Comparison of ENCODE assay signal across 9 mouse cellular contexts in the genomic region with DNA sequence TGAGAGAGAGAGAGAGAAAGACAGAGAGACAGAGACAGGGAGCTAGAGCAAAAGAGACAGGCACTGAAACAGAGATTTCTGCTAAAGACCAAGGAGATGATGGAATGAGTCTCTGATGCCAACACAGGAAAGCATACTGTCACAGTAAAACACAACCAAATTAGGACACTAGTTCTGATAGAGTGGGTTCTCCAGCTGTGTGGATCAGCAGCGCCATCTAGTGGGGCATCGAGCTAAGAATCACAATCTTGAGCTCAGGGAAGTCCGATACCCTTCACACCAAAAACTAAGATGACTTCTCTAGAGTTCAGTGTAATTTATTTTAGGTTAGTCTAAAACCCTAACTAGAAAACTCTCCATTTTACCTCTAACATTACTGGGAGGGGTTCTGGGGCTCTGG. TPM values are rescaled to one million over a fixed set of nuclear protein-coding genes. Genes with fewer than 3 reads are reported as not detected.
DNase-seq lines count a peak whose midpoint lies in the region; ATAC-seq lines count a peak whose summit lies in the region.
"Had no signal": no experiment of that assay in that cellular context is flagged by ENCODE, and none has a peak within 500 bp of the region (broad histone marks: within the 10 kb centered on the region; RNA-seq: fewer than 3 reads in every experiment).

No protein-coding gene starts in this region.

- DNase-seq in liver: peak; percentile 57
- DNase-seq in c-Kit-positive CD71-negative TER-119-negative erythroid progenitor cells, embryonic 14.5 days (ENCODE audit: low read depth): peak; percentile 33
- peak; percentile 10 to 53 for DNase-seq in frontal cortex, postnatal 10 days (ENCODE audit: low spot score in 2 of 2)
- DNase-seq in kidney, adult 8-10 months: peak; percentile 8 to 55
- peak; percentile 67 for DNase-seq in left cerebral cortex, postnatal 4 days
- DNase-seq in neural tube, embryonic 11.5 days (ENCODE audit: low spot score): peak; percentile 81

- H3K27ac ChIP-seq in liver, embryonic 12.5 days: no peak overlapping the region
- H3K27ac ChIP-seq in neural tube, embryonic 11.5 days (ENCODE audit: low read depth, low read length): no peak overlapping the region

- no peak overlapping the region for H3K4me3 ChIP-seq in liver, embryonic 12.5 days
- no peak overlapping the region for H3K4me3 ChIP-seq in neural tube, embryonic 11.5 days (ENCODE audit: low read depth, low read length)

- no peaks in the 10 kb centered on the region for H3K36me3 ChIP-seq in liver, embryonic 12.5 days
- H3K36me3 ChIP-seq in neural tube, embryonic 11.5 days (ENCODE audit: control insufficient read depth, insufficient read depth, low read length): no peaks in the 10 kb centered on the region

- no peaks in the 10 kb centered on the region for H3K4me1 ChIP-seq in liver, embryonic 12.5 days
- no peaks in the 10 kb centered on the region for H3K4me1 ChIP-seq in neural tube, embryonic 11.5 days (ENCODE audit: control insufficient read depth, insufficient read depth, low read length)

- no peaks in the 10 kb centered on the region for H3K9me3 ChIP-seq in liver, embryonic 12.5 days (replicated peaks)
- no peaks in the 10 kb centered on the region for H3K9me3 ChIP-seq in neural tube, embryonic 11.5 days (ENCODE audit: control insufficient read depth, low read length)

- no peak for ATAC-seq in liver, embryonic 12.5 days
- no peak for ATAC-seq in neural tube, embryonic 11.5 days (ENCODE audit: insufficient read depth, low FRiP score, low TSS enrichment)
- ATAC-seq in activated CD4-positive, CD25-positive, alpha-beta regulatory T cell, adult 4 months: no peak

- WGBS in liver, embryonic 12.5 days (ENCODE audit: insufficient replicate concordance): 11% methylated on average over 3 of the region's 3 CpGs
- WGBS in neural tube, embryonic 11.5 days: 13% methylated on average over 3 of the region's 3 CpGs

- intact Hi-C loops in left cerebral cortex, postnatal 4 days (cut with DNase I): loop anchor here (10.0 kb wide), 1 partner anchor 1093 kb away; no protein-coding TSS in a partner anchor

- H3K4me2 ChIP-seq in liver, embryonic 12.5 days: no peak overlapping the region
- no peak overlapping the region for H3K4me2 ChIP-seq in neural tube, embryonic 11.5 days (ENCODE audit: low read depth)

- no peak overlapping the region for H3K9ac ChIP-seq in liver, embryonic 12.5 days
- H3K9ac ChIP-seq in neural tube, embryonic 11.5 days (ENCODE audit: low read length): no peak overlapping the region

- H3K27me3 ChIP-seq in liver, embryonic 12.5 days (replicated peaks): no peaks in the 10 kb centered on the region
- no peaks in the 10 kb centered on the region for H3K27me3 ChIP-seq in neural tube, embryonic 11.5 days (ENCODE audit: control insufficient read depth, insufficient read depth, low read length)

RNA-seq across cellular contexts. Expression of a gene that starts 29.1 kb away (rescaled TPM):
- 1.6 and 2.2 TPM in 2 replicates for polyA plus RNA-seq in liver, embryonic 12.5 days (2016; fragmentation: Nextera tagmentation; extraction: Ambion mirVana)
- 10 to 100 TPM; 10.3 to 10.5 TPM for total RNA-seq in left cerebral cortex, postnatal 4 days (2021)
- 24.4 and 24.6 TPM in 2 replicates for polyA plus RNA-seq in neural tube, embryonic 11.5 days (2014; fragmentation: Nextera tagmentation; extraction: Ambion mirVana)
- polyA plus RNA-seq in activated CD4-positive, CD25-positive, alpha-beta regulatory T cell, adult 4 months (2017; shearing (Covaris generic)): not detected
- total RNA-seq: neutrophil, adult 5-6 weeks had no signal

RNA-seq across cellular contexts. Expression of a gene that starts 35.5 kb away (rescaled TPM):
- polyA plus RNA-seq in liver, embryonic 12.5 days (2016; fragmentation: Nextera tagmentation; extraction: Ambion mirVana): not detected in 2 replicates
- total RNA-seq in left cerebral cortex, postnatal 4 days (2021): not detected
- 0.18 TPM in 1 of 2 replicates, not detected in the other for polyA plus RNA-seq in neural tube, embryonic 11.5 days (2014; fragmentation: Nextera tagmentation; extraction: Ambion mirVana)
- polyA plus RNA-seq in activated CD4-positive, CD25-positive, alpha-beta regulatory T cell, adult 4 months (2017; shearing (Covaris generic)): not detected
- total RNA-seq: neutrophil, adult 5-6 weeks had no signal
